Mouse (Mus musculus) urinary bladder, postnatal 36 days (tissue): ENCODE results near the gene Vmn2r121.

ENCODE experiments used
- DNase-seq, 2 experiments: peaks; one replicate each; pipeline ENCODE4 v3.0.0; 2022; ENCODE audit warnings: low spot score in 2 of 2, mixed read lengths in 1 of 2

Vmn2r121 gene

DNA sequence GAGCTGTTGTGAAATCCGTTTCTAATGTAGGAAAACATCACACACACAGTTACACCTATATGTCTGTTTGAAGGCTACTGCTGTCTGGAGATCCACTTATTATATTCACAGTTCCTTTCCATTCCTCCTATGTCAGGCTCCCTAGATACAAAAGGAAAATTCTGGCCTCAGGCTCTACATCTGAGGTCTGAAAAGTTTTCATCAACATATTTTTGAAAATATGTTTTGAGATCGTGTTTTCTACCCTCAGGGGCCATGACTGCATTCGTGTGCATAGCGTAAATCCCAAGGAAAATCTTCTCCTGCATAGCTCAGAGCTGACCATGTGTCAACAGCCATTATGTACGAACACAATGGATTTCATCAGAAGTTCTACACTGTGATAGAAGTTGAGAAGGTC, at the start of gene Vmn2r121:
Gene Vmn2r121, minus strand, starts transcription at position 101 of the 400 bp plus-strand sequence.
- DNase-seq = no peak
